Mouse (Mus musculus) kidney, postnatal 36 days (tissue): ENCODE results near the gene Snx9.

Experiments used
- DNase-seq, 2 experiments: peaks; one replicate each; pipeline ENCODE4 v3.0.0; 2021 to 2022; ENCODE audit warnings: mixed read lengths in 2 of 2

Gene Snx9

DNA sequence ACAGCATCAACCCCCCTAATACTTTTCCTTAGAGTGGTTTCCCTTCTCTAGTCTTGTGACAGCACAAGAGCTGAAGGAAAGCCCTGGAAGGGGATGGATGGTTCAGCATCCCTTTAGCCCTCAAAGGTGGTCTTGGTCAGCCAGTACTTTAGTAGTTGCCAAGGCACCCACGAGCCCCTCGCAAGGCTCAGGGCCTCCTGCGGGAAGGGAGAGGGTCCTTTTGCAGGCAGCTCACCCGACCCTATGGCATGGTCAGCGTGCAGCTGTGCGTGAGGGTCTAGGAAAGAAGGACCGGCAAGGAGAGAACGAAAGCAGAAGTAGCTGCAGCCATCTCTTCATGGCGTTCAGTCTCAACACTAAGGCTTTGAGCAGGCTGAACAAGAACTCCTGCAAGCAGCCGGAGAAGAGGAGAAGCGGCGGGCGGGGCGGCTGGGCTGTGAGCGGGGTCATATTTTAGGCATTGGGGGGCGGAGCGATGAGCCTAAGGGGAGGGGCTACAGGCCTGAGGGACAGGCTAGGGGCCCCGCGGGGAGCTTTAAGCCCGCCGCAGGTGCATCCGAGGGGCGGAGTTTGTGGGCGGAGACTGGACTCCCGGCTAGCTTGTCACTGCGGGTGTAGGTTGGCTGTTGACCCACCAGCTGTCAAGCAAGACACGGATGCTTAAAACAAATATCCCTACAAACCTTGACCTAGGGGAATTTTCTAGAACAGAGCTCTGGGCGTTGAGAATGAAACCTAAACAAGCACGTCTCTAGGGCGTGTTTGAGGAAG, 93.6 kb downstream of the Snx9 start:
- peak; percentile 86 to 91 for DNase-seq

DNA sequence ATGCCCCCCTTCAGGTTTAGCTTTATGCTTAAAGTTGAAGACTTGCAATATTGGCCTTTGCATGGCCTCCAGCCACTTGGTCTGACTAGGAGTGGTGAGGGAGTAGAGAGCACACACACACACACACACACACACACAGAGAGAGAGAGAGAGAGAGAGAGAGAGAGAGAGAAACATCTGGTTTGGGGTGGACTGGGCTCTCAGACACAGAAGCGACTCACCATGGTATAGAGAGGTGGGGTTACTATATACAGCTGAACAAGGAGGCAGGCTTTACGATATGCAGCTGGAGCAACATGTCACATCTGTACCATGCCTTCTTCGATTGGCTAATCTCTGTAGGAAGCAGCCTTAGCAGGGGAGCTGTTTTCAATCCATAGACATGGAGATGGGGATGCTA, 94.6 kb downstream of the Snx9 start:
- DNase-seq: no peak

DNA sequence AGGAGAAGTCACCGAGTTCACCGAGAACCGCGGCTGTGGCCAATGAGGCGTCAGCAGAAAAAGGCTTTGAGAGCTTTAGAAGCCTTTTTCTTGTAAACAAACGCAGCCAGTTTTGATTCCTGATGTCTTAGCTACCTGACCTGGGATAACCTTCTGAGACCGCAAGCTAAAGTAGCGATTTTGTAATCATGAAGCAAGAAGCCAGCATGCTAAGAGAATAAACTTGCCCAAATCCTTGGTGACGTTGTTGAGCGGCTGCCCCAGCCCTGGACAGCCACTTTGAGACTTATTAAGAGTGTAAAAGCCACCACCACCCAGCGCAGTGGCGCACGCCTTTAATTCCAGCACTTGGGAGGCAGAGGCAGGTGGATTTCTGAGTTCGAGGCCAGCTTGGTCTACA, 95.1 kb downstream of the Snx9 start:
- DNase-seq: peak in 1 of 2 experiments; percentile 18

DNA sequence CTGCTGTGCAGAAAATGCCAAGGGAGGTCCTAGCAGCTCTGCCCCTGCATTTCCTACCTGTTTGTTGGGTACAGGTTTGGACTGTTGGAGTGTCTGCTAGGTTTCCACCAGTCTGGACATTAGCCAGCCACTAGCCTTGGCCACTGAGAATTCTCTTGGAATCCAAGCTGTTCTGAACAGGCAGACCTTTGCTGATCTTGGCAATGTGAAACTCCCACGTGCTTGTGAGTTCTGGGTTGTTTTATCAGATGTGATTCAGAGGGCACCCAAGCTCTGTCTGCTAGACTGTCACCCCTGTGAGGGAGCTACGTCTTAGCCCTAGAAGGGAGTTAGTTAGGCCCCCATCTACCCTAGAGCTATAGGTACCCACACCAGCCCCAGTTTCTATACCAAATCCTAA, 96.3 kb downstream of the Snx9 start:
- peak; percentile 37 to 40 for DNase-seq

DNA sequence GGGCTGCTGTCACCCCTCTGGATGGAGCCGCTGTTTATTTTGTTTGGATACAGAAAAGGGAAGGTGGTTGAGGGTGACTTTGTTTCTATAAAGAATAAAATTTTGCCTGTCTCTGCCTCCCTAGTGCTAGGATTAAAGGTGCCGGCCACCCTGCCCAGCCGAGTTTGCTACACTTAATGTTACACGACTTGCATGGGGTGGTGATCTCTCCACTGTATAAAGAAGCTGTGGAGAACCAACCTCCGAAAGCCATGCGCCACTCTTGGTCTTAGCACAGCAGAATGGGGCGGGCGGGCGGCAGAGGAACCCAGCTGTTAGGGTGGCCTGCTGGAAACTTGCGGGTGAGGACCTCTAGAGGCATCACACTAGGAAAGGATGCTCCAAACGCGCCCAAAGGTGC, 98.7 kb downstream of the Snx9 start:
- DNase-seq: no peak

DNA sequence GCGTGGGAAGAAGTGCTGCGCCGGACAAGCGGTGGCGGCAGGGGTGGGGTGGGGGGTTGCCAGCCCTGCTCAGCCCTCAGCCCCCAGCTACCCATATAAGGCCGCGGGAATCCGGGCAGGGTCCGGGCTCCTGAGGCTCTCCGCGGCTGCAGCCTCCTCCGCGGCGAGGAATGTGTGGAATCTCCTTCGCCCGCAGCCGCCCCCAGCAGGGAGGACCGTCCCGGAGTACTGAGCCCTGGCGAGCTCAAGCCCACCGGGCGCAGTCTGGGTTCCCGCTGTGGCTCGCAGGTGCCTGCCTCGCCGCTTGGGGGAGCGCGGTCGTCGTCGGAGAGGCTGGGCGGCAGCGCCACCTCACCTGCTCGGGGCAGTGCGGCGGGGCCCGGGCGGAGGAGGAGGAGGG, 99.7 kb downstream of the Snx9 start:
- peak; percentile 77 to 91 for DNase-seq

DNA sequence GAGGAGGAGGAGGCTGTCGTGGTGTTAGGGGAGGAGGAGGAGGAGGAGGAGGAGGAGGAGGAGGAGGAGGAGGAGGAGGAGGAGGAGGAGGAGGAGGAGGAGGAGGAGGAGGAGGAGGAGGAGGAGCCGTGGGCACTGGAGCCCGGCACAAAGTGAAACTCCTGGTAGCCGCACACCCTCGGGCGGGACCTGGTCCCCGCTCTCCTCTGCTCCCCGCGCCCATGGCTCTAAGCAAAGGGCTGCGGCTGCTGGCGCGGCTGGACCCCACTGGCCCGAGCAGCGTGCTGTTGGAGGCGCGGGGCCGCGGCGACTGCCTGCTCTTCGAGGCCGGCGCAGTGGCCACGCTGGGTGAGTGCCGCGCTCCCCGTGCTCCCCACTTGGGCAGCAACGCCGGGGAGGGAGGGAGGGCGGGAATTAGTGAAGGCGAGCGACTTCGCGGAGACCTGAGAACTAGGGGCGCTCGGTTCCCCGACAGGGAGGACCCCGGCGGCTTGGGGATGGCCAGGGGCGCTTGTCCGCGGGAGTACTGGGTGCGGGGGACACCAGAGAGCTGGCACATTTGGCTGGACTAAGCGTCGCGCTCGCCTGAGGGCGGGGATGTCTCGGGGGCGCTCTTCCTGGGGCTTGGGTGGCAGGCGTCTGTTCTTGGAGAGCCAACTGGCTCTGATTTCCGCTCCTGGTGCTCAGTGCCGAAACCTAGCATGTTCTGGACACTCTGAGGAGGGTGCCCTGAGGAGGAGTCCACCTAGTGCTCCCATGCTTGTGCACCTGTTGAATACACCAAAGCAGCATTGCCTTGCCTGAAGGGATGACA, 100.3 kb downstream of the Snx9 start, which contains the start of gene Synj2:
Synj2 (plus strand) TSS at position 51 of the 814 bp plus-strand sequence.
- peak; percentile 48 to 71 for DNase-seq

DNA sequence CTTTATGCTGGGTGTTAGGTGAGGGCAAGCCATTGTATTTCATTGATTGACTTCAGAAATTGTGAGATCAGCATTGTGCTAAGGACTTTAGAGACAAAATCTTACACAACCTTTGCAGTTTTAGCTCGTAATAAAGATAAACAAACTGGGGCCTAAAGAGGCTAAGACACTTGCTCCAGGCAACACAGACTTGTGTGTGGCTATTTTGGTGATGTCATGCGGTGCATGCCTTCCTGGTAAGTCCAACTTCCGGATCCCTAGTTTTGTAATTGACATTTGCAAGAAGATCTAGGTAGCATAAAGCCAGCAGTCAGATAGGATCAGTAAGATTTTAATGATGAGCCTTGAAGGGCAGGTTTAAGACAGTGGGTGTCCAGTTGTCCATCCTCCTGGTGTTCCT, 101.0 kb downstream of the Snx9 start:
- no peak for DNase-seq

DNA sequence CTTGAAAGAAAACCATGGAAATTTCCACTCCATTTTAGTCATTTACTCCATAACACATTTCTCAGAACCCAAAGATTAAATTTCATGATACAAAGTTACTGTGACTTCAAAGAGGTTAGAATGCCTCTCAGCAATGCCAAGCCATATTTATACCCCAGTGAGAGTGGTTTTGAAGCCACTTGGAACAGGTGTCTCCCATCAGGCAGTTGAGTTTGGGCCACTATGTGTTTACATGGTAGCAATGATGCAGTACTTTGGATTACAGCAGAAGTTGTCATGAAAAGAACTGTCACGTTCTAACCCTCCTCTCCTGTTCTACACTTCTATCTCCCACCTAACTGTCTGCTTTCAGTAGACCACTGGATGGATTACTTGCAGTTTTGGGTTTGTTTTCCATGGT, 101.9 kb downstream of the Snx9 start:
- no peak for DNase-seq

DNA sequence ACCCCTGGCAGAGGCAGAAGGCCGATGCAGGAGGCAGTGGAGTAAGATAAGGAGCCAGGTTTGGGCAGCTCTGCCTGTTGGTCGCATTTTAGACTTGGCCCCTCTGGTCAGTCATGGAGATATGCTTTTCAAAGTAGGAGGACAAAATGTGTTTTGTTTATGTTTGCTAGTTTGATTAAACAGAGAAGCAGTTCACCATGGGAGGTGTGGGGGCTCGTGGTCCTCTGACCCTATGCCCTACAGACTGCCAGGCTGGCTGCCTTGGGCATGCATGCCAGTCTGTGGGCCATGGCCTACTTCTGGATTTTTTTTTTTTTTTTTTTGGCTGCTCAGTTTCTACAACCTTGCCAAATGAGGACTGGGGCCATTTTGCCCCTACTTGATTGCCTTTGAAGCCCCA, 105.9 kb downstream of the Snx9 start:
- no peak for DNase-seq

DNA sequence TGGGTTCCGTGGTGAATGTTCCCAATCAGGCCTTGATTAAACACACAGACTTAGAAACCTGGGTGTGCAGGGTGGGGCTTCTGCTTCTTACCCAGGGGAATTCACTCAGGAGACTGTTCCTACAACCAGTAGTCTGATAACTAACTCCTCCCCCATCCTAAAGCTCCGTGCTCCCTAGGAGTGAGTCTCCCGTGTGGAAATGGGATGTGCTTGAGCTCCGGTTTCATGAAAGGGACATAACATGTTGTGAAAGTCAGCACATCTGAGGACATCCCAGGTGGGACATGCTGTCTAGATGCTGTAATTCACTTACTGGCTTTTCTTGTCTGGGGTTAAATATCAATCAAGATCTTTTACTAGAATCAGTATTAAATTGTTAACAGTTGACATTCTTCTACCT, 111.3 kb downstream of the Snx9 start:
- no peak for DNase-seq

DNA sequence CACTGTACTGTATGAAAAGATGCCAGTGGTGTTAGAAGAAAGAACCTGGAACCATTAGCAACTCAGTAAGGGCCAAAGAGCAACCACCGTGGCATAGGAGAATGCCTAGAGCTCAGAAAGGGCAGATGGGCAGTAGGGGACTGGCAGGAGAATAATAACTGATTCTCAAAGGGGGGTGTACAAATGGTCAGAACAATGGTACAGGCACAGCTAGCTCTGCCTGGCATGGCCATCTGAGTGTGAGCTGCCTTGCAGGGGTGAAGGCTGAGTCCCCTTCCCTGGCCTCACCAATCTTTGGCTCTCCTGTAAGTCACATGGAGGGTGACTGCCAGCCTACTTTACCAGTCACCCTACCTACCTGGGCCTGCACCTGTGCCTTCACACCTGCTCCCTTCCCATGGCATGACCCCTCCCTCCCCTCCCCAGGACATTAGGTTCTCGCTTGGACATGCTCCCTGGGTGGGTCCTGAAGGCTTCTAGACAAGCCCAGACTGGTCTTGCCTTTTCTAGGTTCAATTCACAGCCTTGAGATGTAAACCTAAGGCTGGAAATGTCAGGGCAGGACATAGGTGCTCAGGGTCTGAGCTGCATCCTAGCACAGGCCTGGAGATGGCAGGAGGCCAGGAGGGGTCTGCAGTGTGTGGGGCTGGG, 115.3 kb downstream of the Snx9 start:
- no peak for DNase-seq

DNA sequence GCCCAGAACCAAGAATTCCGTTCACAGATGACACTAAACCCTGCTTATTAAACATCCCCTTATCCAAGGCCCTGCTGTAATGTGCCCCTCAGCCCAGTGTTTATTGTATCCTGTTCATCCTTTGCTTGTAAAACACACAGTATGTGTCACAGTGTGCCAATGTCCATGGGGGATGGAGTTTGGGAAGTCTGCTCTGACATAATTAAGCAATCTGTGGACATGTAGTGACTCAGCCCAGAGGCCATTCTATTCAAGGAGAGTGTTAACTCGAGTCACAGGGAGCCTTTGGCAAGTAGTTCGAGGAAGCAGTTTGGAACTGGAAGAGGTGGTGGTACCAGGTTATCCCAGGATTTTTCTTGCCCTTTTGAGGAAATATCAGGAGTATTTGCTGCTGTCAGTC, 116.0 kb downstream of the Snx9 start:
- DNase-seq: no peak

DNA sequence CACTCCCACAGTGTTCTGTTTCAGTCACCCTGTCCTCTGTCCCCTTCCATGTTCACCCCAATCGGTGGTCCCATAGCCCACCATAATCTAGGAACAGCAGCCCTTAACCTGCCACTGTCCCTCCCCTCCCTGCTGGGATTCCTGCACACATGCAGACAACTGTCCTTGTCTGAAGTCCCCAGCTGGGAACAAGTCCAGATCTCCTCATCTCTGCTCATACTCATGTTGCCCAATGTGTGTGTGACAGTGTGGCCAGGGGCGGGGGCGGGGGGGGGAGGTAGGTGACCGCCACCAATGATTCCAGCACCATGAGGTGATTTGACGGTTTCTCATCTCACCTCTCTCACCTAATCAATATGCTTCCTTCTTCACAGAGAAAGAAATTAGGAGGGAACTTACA, 117.1 kb downstream of the Snx9 start:
- no peak for DNase-seq

DNA sequence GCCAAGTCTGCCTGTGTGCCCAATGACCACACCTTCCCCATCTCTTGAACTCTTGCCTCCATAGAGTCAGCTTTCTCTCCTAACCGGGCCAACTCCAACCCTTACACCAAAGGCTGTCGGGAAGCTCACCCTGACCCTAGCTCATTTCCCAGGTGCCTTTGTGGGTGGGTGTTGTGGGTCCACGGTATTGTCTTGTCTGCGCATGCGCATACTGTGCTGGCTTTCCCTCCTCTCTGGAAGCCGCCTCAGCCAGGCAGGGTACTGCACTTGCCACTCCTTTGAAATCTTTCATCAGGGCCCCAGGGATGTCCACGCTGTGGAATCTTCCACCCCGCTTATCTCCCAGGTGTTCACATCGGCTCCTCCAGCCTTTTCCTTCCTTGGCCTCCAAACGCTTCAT, 117.5 kb downstream of the Snx9 start:
- no peak for DNase-seq

DNA sequence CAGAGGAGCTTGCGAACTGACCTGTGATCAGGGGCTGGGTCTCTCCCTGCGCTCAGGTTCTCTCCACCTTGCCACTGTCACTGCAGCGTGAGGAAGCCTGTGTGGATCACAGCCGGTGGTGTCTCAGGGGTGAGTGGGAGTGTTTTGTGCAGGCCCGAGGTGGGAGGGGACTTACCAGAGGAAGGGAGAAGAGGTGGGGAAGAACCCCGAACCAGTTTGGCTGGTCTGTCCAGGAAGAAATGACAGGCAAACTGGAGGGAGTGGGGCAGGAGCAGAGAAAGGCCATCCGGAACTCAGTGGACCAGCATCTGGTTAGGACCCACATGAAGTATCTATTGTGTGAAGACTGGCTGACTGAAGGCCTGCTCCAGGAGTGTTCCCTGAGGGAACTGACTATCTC, 118.0 kb downstream of the Snx9 start:
- DNase-seq: no peak

DNA sequence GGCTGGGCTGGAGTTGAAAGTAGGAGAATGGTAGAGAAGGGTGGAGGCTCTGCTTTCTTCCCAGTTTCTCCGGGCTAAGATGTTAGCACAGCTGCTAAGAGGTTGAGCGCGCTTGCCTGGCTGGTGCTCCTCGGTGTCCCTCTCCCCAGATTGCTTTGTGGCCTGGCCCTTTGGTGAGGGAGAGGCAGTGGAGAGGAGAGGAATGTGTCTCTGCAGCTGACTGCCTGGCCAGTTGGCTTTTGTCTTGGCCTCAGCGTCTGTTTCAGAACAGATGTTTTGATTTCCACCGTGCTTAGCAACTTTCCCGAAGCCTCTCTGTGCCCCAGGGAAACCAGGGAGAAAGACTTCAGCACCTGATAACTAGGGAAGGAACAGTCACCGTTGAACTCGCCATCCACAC, 118.7 kb downstream of the Snx9 start:
- no peak for DNase-seq

DNA sequence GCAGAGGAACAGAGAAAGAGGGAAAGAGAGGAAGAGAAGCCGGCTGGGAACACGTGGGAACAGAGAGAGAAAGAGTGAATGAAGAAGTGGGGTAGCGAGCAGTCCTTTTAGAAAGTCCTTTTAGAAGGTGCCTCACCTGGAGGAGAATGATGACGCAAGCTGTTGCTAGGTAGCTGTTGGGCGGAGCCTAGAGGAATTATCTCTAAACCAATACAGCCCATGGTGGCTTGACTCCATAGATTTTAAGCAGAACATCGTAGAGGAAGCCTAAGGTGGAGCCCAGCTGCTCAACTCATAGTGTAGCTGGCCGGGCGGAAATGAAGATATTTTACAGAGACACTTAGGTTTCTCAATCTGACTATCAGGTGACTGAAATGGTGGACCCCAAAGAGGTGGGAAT, 122.6 kb downstream of the Snx9 start:
- no peak for DNase-seq

DNA sequence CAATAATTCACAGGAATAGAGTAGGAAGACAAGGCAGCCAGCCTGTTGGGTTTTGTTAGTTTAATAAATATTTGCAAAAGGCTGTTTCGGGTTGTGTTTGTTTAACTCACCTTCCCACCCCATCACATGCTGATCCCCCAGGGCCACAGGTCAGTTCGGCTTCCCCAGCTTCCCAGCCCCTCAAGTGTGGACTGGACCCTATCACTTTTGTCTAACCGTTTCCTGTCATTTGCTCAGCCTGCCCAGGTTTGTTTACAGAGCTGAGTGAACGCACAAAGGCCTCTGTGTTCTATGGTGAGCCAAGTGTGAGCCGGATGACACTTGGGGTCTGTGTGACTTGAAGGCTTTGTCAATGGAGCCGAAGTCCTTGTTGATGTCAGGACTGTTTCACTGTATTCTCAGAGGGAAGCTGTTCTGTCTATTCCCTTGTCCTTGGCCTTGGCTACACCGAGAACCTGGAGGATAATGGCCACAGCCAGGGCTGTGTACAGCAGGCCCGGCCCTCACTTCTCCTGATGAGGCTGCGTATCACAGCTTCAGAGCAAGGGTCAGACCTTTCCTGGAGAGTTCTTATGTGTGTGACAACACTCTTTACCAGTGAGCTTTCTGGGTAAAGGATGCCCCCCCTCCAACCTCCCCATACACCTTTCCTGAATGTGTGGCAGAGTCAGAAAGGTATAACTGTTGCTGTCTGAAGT, 124.1 kb downstream of the Snx9 start:
- DNase-seq: no peak

DNA sequence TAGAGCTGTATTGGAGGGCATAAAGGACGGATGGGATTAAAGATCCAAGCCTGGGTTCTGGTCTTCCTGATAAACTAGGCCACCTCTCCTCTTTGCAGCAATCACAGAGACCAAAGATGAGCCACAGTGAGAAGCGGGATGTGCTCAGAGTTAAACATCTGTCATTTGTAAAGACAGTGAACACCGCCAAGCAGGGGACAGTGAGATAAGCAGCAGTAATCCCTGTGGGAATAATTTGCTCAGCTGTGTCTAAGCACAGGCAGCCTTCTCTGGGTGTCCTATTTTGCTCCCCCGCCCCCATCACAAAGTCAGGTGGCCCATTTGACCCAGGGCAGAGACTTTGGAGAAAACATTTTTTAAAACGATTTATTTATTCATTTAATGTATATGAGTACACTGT, 125.6 kb downstream of the Snx9 start:
- no peak for DNase-seq

DNA sequence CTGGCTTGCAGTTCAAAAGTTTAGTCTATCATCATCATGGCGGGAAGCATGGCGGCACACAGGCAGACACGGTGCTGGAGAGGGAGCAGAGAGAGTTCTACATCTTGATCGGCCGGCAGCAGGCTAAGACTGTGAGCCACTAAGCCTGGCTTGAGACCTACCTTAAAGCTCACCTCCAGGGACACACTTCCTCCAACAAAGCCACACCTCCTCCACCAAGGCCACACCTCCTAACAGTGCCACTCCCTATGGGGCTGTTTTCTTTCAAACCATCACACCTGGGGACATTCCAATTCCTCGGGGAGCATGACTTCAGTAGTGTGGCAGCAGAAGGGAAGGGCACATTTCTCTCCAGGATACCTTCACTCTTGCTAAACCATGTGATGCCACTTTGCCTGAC, 127.4 kb downstream of the Snx9 start:
- DNase-seq: no peak

DNA sequence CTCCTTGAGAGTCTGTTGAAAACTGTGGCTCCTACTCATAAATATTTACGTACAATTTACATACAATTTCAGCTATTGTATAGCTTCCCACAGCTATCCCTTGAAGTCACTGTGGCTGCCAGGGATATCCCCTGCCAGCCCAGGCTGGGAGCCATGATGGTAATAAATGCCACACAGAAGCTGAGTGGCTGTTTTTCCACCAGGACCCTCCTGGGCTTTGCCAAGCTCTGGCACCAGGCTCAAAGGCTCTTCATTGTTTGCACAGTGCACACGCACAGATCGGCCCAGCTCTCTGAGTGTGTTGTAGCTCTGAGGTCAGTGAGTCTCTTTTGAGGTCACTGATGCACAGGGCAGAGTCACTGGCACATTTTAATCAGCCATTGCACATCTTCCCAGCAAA, 128.1 kb downstream of the Snx9 start:
- no peak for DNase-seq

DNA sequence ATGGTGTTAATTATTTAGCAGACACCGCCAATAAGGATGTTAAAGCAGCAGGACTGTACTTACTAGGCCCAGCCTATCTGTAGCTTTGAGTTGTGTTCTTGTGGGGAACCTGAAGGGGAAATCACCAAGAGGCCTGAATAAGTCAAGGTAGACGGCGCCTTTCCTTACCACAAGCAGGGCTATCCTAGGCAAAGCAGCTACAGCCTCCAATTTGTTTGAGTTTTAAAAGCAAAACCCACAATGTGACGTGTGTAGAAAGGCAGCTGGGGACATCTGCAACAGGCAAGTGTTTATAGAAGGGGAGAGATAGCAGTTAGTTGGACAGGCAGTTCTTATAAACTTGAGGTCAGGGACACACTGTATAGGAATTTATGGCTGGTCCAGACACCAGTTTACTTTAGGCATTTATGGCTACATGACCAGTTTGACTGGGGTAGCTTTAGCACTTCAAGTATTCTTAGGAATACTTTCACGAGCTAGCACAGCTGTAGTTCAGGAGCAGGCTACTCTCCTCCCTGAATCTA, 129.2 kb downstream of the Snx9 start:
- no peak for DNase-seq
